Mouse (Mus musculus): Measurements from ENCODE around the gene Hdac5. TPM values are rescaled to one million over a fixed set of nuclear protein-coding genes. Genes with fewer than 3 reads are reported as not detected.
A peak's percentile ranks its signal among the peaks of the same experiment; 100 is the strongest.

Hdac5 gene
- polyA plus RNA-seq, 1 experiment, result 194 TPM

DNA sequence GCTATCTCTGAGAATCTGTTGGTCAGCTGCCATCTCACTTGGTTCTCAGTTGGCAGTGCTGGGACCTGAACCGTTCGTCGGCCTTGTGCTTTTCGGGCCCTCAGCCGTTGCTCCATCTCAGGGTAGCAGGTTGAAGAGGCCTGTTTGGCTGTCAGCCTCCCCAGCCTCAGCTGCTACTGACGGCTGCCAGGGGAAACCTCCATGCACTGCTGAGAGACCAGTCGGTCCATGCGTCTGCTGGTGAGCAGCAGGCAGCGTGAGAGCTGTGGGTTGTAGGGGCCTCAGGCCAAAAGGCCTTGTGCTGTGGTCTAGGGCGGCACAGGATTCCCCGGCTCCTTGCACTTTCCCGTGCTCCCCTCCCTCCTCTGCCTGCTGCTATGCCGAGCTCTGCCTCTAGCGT is 35.9 kb upstream of the Hdac5 start:
- peaks cover 18% of the 10 kb centered on the region for H3K4me1 ChIP-seq (ENCODE audit: control insufficient read depth, insufficient read depth, low read length)
- H3K27ac ChIP-seq (ENCODE audit: insufficient read depth, low read length), result no peak overlapping the region
- no peak overlapping the region for H3K4me3 ChIP-seq (replicated peaks; ENCODE audit: insufficient read depth, low read depth, low read length)
- peak; percentile 45 to 65 for DNase-seq
- 18% methylated on average over 14 of the region's 14 CpGs for WGBS
- TF ChIP-seq POLR2A (IDR thresholded peaks at IDR 0.05; ENCODE audit: borderline replicate concordance, insufficient read depth, low read length) (no peak), CTCF (IDR thresholded peaks at IDR 0.05; ENCODE audit: borderline replicate concordance, insufficient read depth, low read depth, low read length) (no peak)
- H3K27me3 ChIP-seq (ENCODE audit: control insufficient read depth, insufficient read depth, low read length), result no peaks in the 10 kb centered on the region

DNA sequence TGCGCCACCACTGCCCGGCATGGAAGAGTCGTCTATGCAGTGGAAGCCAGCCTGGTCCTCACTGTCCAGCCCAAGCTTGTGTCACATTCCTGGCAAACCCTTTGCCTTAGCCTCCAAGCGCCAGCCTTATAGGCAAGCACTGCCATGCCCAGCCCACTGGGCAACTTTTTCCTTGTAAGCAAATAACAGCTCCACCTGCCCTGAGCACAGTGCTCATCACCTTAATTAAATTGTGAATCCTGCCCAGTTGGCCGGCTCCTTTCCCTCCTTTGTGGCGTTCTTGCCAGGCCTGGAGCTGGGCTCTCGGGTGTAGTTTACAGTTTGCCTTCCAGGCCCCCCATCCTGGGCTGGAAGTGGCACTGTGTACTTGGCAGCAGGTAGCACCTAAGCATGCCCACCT is 33.2 kb upstream of the Hdac5 start:
- no peak for DNase-seq
- Histone ChIP-seq H3K4me3 (replicated peaks; ENCODE audit: insufficient read depth, low read depth, low read length) (no peak overlapping the region), H3K4me1 (ENCODE audit: control insufficient read depth, insufficient read depth, low read length) (peaks cover 18% of the 10 kb centered on the region), H3K27ac (ENCODE audit: insufficient read depth, low read length) (no peak overlapping the region), H3K27me3 (ENCODE audit: control insufficient read depth, insufficient read depth, low read length) (no peaks in the 10 kb centered on the region)
- TF ChIP-seq CTCF (IDR thresholded peaks at IDR 0.05; ENCODE audit: borderline replicate concordance, insufficient read depth, low read depth, low read length) (no peak), POLR2A (IDR thresholded peaks at IDR 0.05; ENCODE audit: borderline replicate concordance, insufficient read depth, low read length) (no peak)
- 40% methylated on average over 7 of the region's 7 CpGs for WGBS

DNA sequence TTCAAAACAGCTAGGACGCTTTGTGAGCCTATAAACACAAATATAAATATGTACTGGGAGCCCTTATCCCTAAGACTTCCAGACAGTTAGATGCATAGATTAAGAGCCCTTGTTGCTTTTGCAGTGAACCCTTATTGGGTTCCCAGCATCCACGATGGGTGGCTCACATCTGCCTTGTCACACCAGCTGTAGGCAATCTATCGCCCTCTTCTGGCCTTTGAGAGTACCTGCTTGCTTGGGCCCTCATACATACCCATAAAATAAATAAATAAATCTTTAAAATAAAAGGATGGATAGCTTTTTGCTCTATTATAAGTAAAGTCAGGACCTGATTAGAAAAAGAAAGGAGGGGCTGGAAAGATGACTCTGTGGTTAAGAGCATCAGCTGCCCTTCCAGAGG is 28.6 kb upstream of the Hdac5 start:
- 91% methylated on average over 3 of the region's 3 CpGs for WGBS
- H3K27me3 ChIP-seq (ENCODE audit: control insufficient read depth, insufficient read depth, low read length), result no peaks in the 10 kb centered on the region
- no peak overlapping the region for H3K4me3 ChIP-seq (replicated peaks; ENCODE audit: insufficient read depth, low read depth, low read length)
- TF ChIP-seq CTCF (IDR thresholded peaks at IDR 0.05; ENCODE audit: borderline replicate concordance, insufficient read depth, low read depth, low read length) (peak; percentile 25; the same call in 1 of the 2 replicates), POLR2A (IDR thresholded peaks at IDR 0.05; ENCODE audit: borderline replicate concordance, insufficient read depth, low read length) (no peak)
- peaks cover 2% of the 10 kb centered on the region; the same call in 1 of the 2 replicates for H3K4me1 ChIP-seq (ENCODE audit: control insufficient read depth, insufficient read depth, low read length)
- H3K27ac ChIP-seq (ENCODE audit: insufficient read depth, low read length), result no peak overlapping the region
- DNase-seq, result no peak

DNA sequence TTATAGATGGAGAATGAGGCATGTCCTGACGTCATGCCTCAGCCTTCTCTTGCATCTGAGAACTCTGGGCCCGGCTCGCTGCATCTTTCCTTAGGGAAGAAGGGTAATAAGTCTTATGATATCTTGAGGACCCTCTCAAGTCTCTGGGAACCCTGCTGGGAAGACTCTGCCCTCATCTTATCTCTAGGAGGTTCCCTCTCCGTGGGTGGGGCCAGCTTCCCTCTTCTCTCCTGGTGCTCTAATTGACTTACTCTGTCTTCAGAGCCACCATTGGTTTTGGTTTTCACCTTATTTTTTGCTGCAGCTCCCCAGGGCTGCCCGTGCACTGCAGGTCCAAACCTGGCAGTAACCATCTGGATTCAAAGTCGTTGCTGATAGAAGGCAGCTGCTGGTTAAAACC is 28.1 kb upstream of the Hdac5 start:
- Histone ChIP-seq H3K27me3 (ENCODE audit: control insufficient read depth, insufficient read depth, low read length) (no peaks in the 10 kb centered on the region), H3K4me3 (replicated peaks; ENCODE audit: insufficient read depth, low read depth, low read length) (no peak overlapping the region), H3K27ac (ENCODE audit: insufficient read depth, low read length) (no peak overlapping the region), H3K4me1 (ENCODE audit: control insufficient read depth, insufficient read depth, low read length) (no peaks in the 10 kb centered on the region; the same call in 1 of the 2 replicates)
- DNase-seq, result no peak
- TF ChIP-seq CTCF (IDR thresholded peaks at IDR 0.05; ENCODE audit: borderline replicate concordance, insufficient read depth, low read depth, low read length), result no peak
- WGBS, result 89% methylated on average over 6 of the region's 6 CpGs

DNA sequence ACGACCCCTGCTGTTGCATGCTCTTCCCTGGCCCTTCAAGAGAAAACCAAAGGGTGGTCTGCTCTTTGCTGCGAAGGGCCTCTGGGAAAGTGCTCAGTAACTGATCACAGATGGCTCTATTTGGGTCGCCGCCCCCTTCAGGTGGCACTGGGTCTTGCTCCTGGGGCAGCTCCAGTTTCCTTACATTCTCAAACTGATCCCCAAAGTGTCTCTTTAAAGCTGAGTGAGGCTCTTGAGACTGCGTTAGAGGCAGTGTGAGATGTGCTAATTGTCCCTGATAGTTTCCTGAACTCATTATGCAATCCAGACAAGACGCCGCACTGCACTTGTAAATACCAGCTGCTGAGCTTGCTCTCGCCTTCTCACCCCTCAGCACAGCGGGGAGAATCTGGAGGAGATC is 27.5 kb upstream of the Hdac5 start:
- TF ChIP-seq CTCF (IDR thresholded peaks at IDR 0.05; ENCODE audit: borderline replicate concordance, insufficient read depth, low read depth, low read length) (peak; percentile 29; the same call in 1 of the 2 replicates), POLR2A (IDR thresholded peaks at IDR 0.05; ENCODE audit: borderline replicate concordance, insufficient read depth, low read length) (no peak)
- Histone ChIP-seq H3K27ac (ENCODE audit: insufficient read depth, low read length) (no peak overlapping the region), H3K4me1 (ENCODE audit: control insufficient read depth, insufficient read depth, low read length) (no peaks in the 10 kb centered on the region; the same call in 1 of the 2 replicates), H3K4me3 (replicated peaks; ENCODE audit: insufficient read depth, low read depth, low read length) (no peak overlapping the region), H3K27me3 (ENCODE audit: control insufficient read depth, insufficient read depth, low read length) (no peaks in the 10 kb centered on the region)
- WGBS, result 46% methylated on average over 9 of the region's 9 CpGs
- DNase-seq, result no peak

DNA sequence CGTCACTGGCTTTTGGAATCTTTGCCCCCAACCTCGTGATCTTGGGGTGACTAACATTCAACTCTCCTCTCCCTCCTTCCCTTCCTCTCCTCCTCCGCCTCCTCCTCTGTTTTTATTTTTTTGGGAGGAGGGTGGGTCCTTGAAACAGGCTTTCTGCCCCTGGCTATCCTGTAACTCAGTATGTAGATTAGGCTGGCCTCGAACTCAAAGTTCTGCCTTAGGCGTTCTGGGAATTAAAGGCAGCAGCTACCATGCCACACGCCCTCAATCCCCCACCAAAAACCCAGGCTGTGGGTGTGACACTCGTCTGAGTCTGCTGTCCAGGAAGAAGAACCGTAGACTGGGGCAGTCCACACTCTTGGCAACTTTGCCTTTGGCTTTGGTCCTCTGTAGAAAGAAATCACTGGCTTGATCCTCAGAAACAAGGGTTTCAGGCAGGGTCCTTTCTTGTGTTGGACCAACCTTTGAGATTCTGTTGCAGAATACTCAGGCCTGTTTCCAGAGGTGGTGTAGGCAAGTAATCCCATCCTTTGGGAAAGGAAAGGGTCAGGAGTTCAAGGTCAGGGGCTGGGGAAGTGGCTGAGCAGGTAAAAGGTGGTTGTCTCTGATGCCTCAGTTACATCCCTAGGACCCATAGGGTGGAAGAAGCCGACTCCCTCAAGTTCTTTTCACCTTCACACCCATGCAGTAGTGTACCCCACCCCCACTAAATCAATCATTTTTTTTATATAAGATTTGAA is 19.6 kb upstream of the Hdac5 start:
- Histone ChIP-seq H3K4me1 (ENCODE audit: control insufficient read depth, insufficient read depth, low read length) (0 out of 2 replicates have a peak, but pooled peaks cover 4% of the 10 kb centered on the region), H3K27ac (ENCODE audit: insufficient read depth, low read length) (no peak overlapping the region), H3K4me3 (replicated peaks; ENCODE audit: insufficient read depth, low read depth, low read length) (no peak overlapping the region), H3K27me3 (ENCODE audit: control insufficient read depth, insufficient read depth, low read length) (no peaks in the 10 kb centered on the region)
- TF ChIP-seq POLR2A (IDR thresholded peaks at IDR 0.05; ENCODE audit: borderline replicate concordance, insufficient read depth, low read length) (no peak), CTCF (IDR thresholded peaks at IDR 0.05; ENCODE audit: borderline replicate concordance, insufficient read depth, low read depth, low read length) (no peak)
- no peak for DNase-seq
- WGBS, result 13% methylated on average over 9 of the region's 9 CpGs

DNA sequence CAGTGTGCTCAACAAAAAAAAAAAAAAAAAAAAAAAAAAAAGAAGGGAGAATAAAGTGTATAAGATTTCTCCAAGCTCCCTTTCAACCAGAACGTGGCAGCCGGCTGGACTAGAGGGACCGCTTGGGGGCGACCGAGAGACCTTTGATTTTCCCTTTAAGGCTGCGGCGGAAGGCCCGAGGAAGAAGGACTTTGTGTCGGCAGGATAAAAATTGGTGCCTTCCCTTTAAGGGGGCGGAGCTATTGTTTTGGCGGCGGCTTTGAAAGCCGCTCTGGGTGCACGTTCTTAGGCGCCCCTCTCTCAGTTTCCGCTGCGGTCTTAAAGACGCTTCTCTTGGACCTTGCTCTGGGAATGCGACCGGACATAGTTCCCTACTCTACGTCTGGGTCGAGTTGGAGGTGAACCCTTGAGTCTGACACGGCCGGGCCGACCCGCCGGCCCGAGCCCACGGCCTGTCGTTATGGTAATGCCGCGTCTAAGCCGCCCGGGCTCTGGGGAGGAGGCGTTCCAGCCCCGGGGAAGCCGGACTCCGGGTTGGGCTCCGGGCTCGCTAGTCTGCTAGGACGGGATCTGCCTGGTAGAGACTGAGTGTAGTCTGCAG is 18.8 kb upstream of the Hdac5 start, which contains the start of gene BC030867:
Gene BC030867 (plus strand): TSS at position 253 of the 601 bp plus-strand sequence.
- TF ChIP-seq CTCF (IDR thresholded peaks at IDR 0.05; ENCODE audit: borderline replicate concordance, insufficient read depth, low read depth, low read length) (peak; percentile 67; the same call in 1 of the 2 replicates), POLR2A (IDR thresholded peaks at IDR 0.05; ENCODE audit: borderline replicate concordance, insufficient read depth, low read length) (no peak)
- Histone ChIP-seq H3K27ac (ENCODE audit: insufficient read depth, low read length) (no peak within 1 kb of the TSS), H3K4me1 (ENCODE audit: control insufficient read depth, insufficient read depth, low read length) (0 out of 2 replicates have a peak, but pooled peaks cover 4% of the 10 kb centered on the region), H3K4me3 (replicated peaks; ENCODE audit: insufficient read depth, low read depth, low read length) (peak within 1 kb of the TSS; percentile 62), H3K27me3 (ENCODE audit: control insufficient read depth, insufficient read depth, low read length) (no peaks in the 10 kb centered on the region)
- DNase-seq, result peak; percentile 87 to 95
- under 1% methylated on average over 41 of the region's 41 CpGs for WGBS

DNA sequence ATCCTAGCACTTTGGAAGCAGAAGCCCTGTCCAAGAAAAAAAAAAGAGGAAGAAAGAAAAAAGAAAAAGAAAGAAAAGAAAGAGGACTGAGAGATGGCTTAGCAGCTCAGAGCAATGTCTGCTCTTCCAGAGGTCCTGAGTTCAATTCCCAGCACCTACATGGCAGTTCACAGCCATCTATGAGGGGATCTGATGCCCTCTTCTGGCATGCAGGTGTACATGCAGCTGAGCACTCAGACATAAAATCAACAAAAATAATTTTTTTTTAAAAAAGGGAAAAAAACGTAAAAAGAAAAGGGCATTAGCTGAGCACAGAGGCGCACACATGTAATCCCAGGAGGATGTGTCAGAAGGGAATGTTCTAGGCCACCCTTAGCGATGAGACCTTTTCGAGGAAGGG is 16.9 kb upstream of the Hdac5 start:
- H3K4me1 ChIP-seq (ENCODE audit: control insufficient read depth, insufficient read depth, low read length), result 0 out of 2 replicates have a peak, but pooled peaks cover 4% of the 10 kb centered on the region
- no peaks in the 10 kb centered on the region for H3K27me3 ChIP-seq (ENCODE audit: control insufficient read depth, insufficient read depth, low read length)
- no peak overlapping the region for H3K27ac ChIP-seq (ENCODE audit: insufficient read depth, low read length)
- DNase-seq, result no peak
- WGBS, result 88% methylated on average over 4 of the region's 4 CpGs
- TF ChIP-seq POLR2A (IDR thresholded peaks at IDR 0.05; ENCODE audit: borderline replicate concordance, insufficient read depth, low read length) (no peak), CTCF (IDR thresholded peaks at IDR 0.05; ENCODE audit: borderline replicate concordance, insufficient read depth, low read depth, low read length) (peak; percentile 8; the same call in 1 of the 2 replicates)
- no peak overlapping the region for H3K4me3 ChIP-seq (replicated peaks; ENCODE audit: insufficient read depth, low read depth, low read length)

Data from cerebellum, adult 2 months (tissue).